Mouse (Mus musculus) gastrocnemius, adult 8-10 months (tissue): ENCODE data around the gene Sptbn2. TPM values are rescaled to one million over a fixed set of nuclear protein-coding genes. Genes with fewer than 3 reads are reported as not detected.

ENCODE experiments used
- DNase-seq, 2 experiments: peaks; one replicate each; pipeline ENCODE4 v3.0.0; 2022; ENCODE audit warnings: low spot score in 2 of 2
- total RNA-seq, 4 experiments: library from RNA; stranded (reverse); gene quantifications; 2 replicates each; pipeline ENCODE4 v1.2.4; 2022

Sptbn2 gene
- total RNA-seq, 4 experiments from 2014 or later = 0.04 to 0.10 (median 0.07) TPM; not detected in 1

DNA sequence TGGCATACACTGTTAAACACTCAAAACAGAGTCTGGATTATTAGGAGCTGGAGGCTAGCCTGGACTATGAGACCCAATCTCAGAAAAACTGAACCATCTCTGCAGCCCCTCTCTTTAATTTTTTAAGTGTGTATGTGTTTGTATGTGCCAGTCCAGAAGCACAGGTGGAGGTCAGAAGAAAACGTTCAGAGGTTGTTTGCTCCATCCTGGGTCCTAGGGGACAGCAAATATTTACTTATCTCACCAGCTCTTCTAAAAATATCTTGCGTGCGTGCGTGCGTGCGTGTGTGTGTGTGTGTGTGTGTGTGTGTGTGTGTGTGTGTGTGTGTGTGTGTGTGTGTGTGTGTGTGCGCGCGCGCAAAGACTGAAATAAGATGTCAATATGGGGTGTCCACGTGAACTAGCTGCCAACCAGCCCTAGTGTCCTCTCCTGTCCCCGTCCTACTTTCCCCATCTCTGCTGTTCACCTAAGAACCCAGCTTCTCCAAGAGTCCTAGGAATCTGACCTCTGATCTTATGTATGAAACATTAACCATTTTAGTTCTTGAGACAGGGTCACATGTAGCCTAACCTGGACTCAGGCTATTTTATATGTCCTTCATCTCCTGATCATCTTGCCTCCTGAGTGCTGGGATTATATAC is 56.7 kb downstream of the Sptbn2 start:
- DNase-seq = no peak

DNA sequence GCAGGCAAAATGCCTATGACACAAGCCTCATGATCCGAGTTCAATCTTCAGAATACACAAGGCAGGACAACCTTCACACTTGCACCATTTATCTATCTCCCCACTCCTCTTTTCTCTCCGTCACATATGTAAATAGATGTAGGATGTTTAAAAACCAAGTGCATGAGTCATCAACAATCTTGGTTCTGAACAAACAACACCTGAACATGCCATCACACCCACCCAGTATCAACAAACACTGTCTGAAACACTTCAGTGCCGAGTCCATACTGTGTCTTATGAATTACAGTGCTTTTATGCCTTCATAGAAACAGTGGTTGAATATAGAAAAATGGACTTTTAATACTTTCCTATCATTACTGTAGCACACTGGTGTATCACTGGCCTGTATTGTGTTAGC is 61.8 kb downstream of the Sptbn2 start:
- DNase-seq = no peak

DNA sequence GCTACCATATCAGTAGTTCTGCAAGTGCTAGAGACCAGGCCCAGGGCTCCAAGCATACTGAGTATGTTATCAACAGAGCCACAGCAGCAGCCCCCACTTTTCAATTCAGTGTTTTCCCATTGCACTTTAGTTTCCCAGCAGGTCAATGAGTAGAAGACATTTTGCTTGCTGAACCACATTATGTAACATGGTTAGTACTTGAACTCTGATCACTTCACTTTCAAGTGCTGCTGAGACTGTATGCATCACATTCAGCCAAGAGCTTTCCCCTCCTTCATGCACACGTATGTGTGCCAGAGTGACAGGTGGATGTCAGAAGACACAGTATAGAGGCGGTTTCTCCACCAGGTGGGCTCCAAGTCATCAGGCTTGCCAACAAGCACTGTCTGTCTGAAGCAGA is 71.9 kb downstream of the Sptbn2 start:
- no peak for DNase-seq

DNA sequence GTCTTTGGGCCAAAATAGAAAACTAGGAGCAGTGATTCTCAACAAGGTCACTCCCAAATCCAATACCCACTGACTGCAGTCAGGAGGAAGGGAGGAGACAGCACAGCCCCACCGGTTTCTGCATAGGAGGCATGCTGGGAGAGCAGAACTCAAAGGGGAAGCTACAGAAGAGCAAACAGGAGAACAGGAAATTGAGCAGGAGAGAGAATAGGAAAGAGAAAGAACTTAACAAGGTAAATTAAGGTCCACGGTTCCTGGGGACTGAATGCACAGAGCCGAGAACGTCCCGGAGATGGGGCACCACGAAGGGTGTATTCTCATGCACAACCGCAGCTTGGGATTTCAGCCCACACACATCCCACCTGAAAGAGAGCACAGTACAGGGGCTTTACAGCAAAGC is 74.2 kb downstream of the Sptbn2 start:
- no peak for DNase-seq

DNA sequence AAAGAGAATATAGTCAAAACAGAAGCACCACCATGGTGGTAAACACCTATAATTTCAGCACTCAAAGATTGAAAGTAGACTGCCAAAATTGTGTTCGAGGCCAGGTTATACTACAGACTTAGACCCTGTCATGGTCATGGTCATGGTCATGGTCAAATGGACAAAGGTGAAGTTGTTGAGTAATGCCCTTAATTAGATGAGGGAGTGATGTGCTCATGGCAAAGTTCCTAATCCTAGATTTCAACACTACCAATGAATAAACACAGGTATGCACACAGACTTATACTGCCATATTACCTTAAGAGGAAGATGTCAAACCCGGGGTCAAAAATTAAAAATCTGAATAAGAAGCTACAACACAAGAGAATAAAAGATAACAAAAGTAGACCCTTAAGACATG is 75.3 kb downstream of the Sptbn2 start:
- no peak for DNase-seq

DNA sequence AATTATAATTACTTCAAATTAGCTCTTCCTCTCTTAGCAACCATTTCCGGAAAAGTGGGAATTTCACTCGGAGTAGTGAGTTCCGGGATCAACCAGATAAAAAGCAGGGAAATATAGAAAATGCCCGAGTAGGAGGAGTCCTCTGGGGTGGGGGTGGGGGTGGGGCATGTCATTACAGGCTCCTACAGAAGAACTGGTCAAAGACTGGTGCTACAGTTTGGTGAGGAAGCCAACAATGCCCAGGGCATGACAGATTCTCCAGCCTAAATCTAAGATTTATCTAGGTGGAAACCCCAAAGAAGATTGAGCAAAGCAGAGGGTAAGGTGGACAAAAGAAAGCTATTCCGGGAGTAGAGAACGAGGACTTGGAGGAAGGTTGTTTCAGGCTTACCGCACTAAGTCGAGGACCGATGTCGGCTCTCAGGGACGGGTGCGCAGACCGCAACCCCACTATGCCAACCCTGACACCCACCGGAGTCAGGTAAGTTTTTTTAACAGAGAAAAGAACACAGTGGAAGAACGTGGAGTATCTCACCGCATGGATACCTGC is 82.4 kb downstream of the Sptbn2 start:
- DNase-seq = no peak

DNA sequence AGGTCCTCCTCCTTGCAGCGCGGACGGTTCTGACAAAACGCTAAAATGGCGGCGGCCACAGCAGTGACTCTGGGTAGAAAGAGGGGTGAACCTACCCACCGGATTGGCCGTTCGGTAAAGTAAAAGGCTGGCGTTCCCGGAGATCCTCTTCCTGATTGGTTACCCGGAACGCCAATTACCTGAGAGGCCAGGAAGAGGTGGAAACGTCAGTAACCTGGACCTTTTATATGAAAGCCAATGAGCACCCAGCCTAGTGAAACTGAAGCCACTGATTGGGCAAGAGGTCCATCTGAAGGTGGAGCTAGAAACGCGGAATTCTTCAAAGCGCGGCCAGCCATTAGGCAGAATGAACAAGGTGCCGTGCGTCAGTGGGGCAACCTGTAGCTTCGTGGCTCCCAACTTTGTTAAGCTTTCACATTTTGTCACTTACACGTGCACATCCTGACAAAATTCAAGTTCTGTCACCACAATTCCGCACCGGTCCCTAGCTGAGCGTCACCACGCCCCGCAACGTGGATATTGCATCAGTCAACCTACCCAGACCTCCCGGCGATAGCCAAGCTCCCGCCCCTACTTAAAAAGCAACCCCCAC is 83.0 kb downstream of the Sptbn2 start, which contains the start of gene Rbm4:
Rbm4 (minus strand) TSS at position 71 of the 592 bp plus-strand sequence.
- peak; percentile 95 to 96 for DNase-seq

DNA sequence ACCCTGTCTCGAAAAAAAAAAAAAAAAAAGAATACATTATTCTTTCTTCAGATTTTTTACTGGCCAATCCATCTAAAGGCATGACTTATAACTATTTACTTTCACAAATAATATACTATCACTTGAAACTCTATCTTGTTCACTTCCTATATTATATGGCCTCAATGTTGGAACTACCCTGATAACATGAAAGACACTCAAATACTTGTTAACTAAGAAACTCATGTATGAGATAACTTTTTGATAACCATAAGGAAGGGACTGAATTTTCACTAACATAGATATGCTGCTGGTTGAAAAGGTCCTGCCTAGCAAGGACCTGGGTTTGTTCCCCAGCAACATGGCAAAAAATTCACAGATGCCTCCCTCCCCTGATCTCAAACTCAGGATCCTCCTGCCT is 85.0 kb downstream of the Sptbn2 start:
- DNase-seq = no peak

DNA sequence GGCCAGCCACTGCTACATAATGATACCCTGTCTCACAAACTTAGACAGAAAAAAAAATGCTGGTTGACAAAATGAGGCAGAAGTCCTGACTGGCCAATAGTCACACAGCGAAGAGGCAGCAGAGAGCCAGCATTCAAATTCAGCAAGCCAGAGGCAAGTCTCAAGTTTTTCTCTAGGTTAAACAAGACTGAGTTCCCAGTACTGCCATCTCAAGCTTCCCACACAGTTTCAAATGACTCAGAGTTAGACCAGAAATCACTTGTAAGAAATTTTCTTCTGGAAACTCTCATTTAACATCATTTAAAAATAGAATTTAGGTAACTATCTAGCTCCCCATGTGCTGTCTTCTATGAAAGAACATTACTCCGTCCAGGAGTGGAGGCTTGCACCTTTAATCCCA is 86.9 kb downstream of the Sptbn2 start:
- DNase-seq = no peak

DNA sequence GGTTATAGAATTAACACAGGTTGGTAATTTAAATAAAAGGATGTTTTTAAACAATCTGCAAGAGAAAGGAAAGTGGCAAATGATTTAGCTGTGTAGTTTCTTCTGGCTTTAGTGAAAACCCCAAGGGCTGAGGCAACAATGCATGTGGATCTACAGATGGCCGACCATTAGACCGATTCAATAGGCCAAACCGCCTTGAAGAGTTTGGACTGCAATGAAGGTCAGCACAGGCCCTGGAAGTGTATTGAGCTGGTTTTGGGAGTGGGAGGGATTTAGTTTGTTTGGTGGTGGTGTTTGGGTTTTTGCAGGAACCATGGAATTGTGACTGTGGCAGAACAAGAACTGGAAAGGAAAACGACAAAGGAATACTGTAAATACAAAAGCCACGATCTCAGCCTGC is 88.1 kb downstream of the Sptbn2 start:
- DNase-seq = no peak

Other genes with a start within 250 kb of the Sptbn2 start
- 1 to 10 TPM; 1.8 to 4.7 (median 2.2) TPM for gene Syt12, start 233.7 kb upstream of the Sptbn2 start, total RNA-seq
- gene 2010003K11Rik, start 212.6 kb upstream of the Sptbn2 start, total RNA-seq = under 1 TPM in 3 of 4 experiments, not detected in 1; 0.22 to 0.25 (median 0.24) TPM
- 100 to 1,000 TPM in 2 of 4 experiments, 10 to 100 TPM in 2; 60.2 to 229 (median 114) TPM for gene Pcx, start 200.7 kb upstream of the Sptbn2 start, total RNA-seq
- 1 to 10 TPM in 2 of 4 experiments, under 1 TPM in 2; 0.46 to 6.3 (median 1.1) TPM for gene Lrfn4, start 95.5 kb upstream of the Sptbn2 start, total RNA-seq
- gene Rce1, start 85.5 kb upstream of the Sptbn2 start, total RNA-seq = 1 to 10 TPM; 3.2 to 7.5 (median 4.0) TPM
- gene Gm960, start 12.5 kb upstream of the Sptbn2 start, total RNA-seq = not detected
- 1 to 10 TPM; 2.0 to 2.9 (median 2.7) TPM for gene Rbm4b, start 45.3 kb downstream of the Sptbn2 start, total RNA-seq
- gene Rbm4, start 82.7 kb downstream of the Sptbn2 start, total RNA-seq = 10 to 100 TPM; 32.2 to 39.3 (median 33.5) TPM
- 10 to 100 TPM in 3 of 4 experiments, 1 to 10 TPM in 1; 8.7 to 14.3 (median 11.8) TPM for gene Gm21992, start 100.4 kb downstream of the Sptbn2 start, total RNA-seq
- gene Rbm14, start 100.5 kb downstream of the Sptbn2 start, total RNA-seq = 1 to 10 TPM; 5.5 to 7.2 (median 6.5) TPM
- 10 to 100 TPM; 18.0 to 27.4 (median 22.5) TPM for gene Ccs, start 128.2 kb downstream of the Sptbn2 start, total RNA-seq
- gene Ccdc87, start 128.2 kb downstream of the Sptbn2 start, total RNA-seq = not detected
- gene Ctsf, start 144.0 kb downstream of the Sptbn2 start, total RNA-seq = 10 to 100 TPM; 26.2 to 36.7 (median 31.9) TPM
- over 10,000 TPM in 2 of 4 experiments, 1,000 to 10,000 TPM in 2; 9,112 to 10,193 (median 10,010) TPM for gene Actn3, start 166.7 kb downstream of the Sptbn2 start, total RNA-seq
- 1 to 10 TPM; 1.8 to 3.6 (median 2.6) TPM for gene Zdhhc24, start 167.5 kb downstream of the Sptbn2 start, total RNA-seq
- 1 to 10 TPM; 1.1 to 3.3 (median 1.2) TPM for gene Bbs1, start 195.5 kb downstream of the Sptbn2 start, total RNA-seq
- 10 to 100 TPM; 12.5 to 14.3 (median 13.1) TPM for gene Dpp3, start 217.1 kb downstream of the Sptbn2 start, total RNA-seq
- 1 to 10 TPM; 2.7 to 3.8 (median 3.3) TPM for gene Peli3, start 232.0 kb downstream of the Sptbn2 start, total RNA-seq